Mouse (Mus musculus) spleen, adult 2 months (tissue): Measurements from ENCODE around the gene Cbln3. TPM values are rescaled to one million over a fixed set of nuclear protein-coding genes. Genes with fewer than 3 reads are reported as not detected.

Experiments used
- DNase-seq, 2 experiments: peaks; one replicate each; pipeline versions ENCODE4 v3.0.0 to v3.0.0-alpha.2; 2012 to 2021; ENCODE audit warnings: low spot score in 2 of 2, low read depth in 1 of 2
- H3K27ac ChIP-seq: fragments of 200-500 bp; 2 replicates; pipeline ENCODE4 v1.5.1; 2012; ENCODE audit warnings: low read length, inconsistent platforms; ENCODE audit not compliant: insufficient read depth
- H3K27me3 ChIP-seq: fragments of 200-500 bp; 2 replicates; pipeline ENCODE4 v1.6.1; 2012; ENCODE audit warnings: mild to moderate bottlenecking, moderate library complexity, low read length, inconsistent platforms; ENCODE audit not compliant: control insufficient read depth, insufficient read depth
- H3K36me3 ChIP-seq: fragments of 200-500 bp; 2 replicates; pipeline ENCODE4 v1.6.1; 2012; ENCODE audit warnings: mild to moderate bottlenecking, low read length, inconsistent platforms; ENCODE audit not compliant: control insufficient read depth, insufficient read depth
- H3K4me1 ChIP-seq: fragments of 200-500 bp; 2 replicates; pipeline ENCODE4 v1.6.1; 2011; ENCODE audit warnings: inconsistent platforms; ENCODE audit not compliant: control insufficient read depth, insufficient read depth, insufficient read length
- H3K4me3 ChIP-seq: fragments of 200-500 bp; 2 replicates; pipeline ENCODE4 v1.5.1; 2011; ENCODE audit warnings: mild to moderate bottlenecking, inconsistent platforms; ENCODE audit not compliant: insufficient read depth, insufficient read length; ENCODE audit errors: extremely low read depth
- CTCF ChIP-seq: fragments of 200-500 bp; IDR thresholded peaks from 2 replicates; pipeline ENCODE4 v1.5.1; 2011; ENCODE audit warnings: mild to moderate bottlenecking, inconsistent platforms; ENCODE audit not compliant: insufficient read depth, insufficient read length, insufficient replicate concordance; ENCODE audit errors: extremely low read depth
- POLR2A ChIP-seq: fragments of 200-500 bp; IDR thresholded peaks from 2 replicates; pipeline ENCODE4 v1.6.1; 2011; ENCODE audit warnings: low read depth, low read length, inconsistent platforms
- WGBS: fragments of 180-500 bp; shearing (Covaris S2); methylation state at CpG from one replicate; pipeline ENCODE4 v1.1.7; 2018; 5-methylcytosine and 5-hydroxymethylcytosine counted together
- polyA plus RNA-seq: library from polyadenylated mRNA; depleted of rRNA; stranded (reverse); fragments of >200 nt; gene quantifications from 2 replicates; pipeline ENCODE4 v1.2.3, GENCODE M21; 2012

The Cbln3 gene
- polyA plus RNA-seq, 1 experiment: 0.07 TPM

- Histone ChIP-seq H3K4me1 (no peaks in the 10 kb centered on the region), H3K27ac (no peak overlapping the region), H3K27me3 (no peaks in the 10 kb centered on the region), H3K36me3 (no peaks in the 10 kb centered on the region), H3K4me3 (no peak overlapping the region)
- TF ChIP-seq POLR2A: no peak
- TF ChIP-seq CTCF: no peak
- WGBS: 89% methylated on average over 17 of the region's 17 CpGs
- no peak for DNase-seq
Measured at GRCm38 (mm10) chr14:55872551-55872950, 11.6 kb downstream of the Cbln3 start.

GRCm38 (mm10) chr14:55872039-55872438 lies 12.2 kb downstream of the Cbln3 start:
- Histone ChIP-seq H3K4me3 (no peak overlapping the region), H3K4me1 (no peaks in the 10 kb centered on the region), H3K36me3 (no peaks in the 10 kb centered on the region), H3K27ac (no peak overlapping the region), H3K27me3 (no peaks in the 10 kb centered on the region)
- 94% methylated on average over 12 of the region's 12 CpGs for WGBS
- no peak for DNase-seq
- TF ChIP-seq CTCF: no peak
- TF ChIP-seq POLR2A: no peak

GRCm38 (mm10) chr14:55869538-55869937 lies 14.7 kb downstream of the Cbln3 start:
- Histone ChIP-seq H3K4me3 (no peak overlapping the region), H3K4me1 (no peaks in the 10 kb centered on the region)
- WGBS: 93% methylated on average over 6 of the region's 6 CpGs

GRCm38 (mm10) chr14:55868230-55869026 lies 15.8 kb downstream of the Cbln3 start:
- H3K27me3 ChIP-seq: no peaks in the 10 kb centered on the region
- no peak for TF ChIP-seq POLR2A
- no peak for TF ChIP-seq CTCF
- H3K36me3 ChIP-seq: no peaks in the 10 kb centered on the region
- no peak overlapping the region for H3K27ac ChIP-seq
- no peak overlapping the region for H3K4me3 ChIP-seq
- no peak for DNase-seq
- WGBS: 92% methylated on average over 14 of the region's 14 CpGs
- H3K4me1 ChIP-seq: no peaks in the 10 kb centered on the region

More at GRCm38 (mm10) chr14:55869538-55869937, 14.7 kb downstream of the Cbln3 start:
- Histone ChIP-seq H3K27me3 (no peaks in the 10 kb centered on the region), H3K27ac (no peak overlapping the region), H3K36me3 (no peaks in the 10 kb centered on the region)
- TF ChIP-seq POLR2A (no peak), CTCF (no peak)
- DNase-seq: no peak

- Histone ChIP-seq H3K4me3 (no peak overlapping the region), H3K36me3 (no peaks in the 10 kb centered on the region), H3K27ac (no peak overlapping the region), H3K27me3 (no peaks in the 10 kb centered on the region), H3K4me1 (no peaks in the 10 kb centered on the region)
- TF ChIP-seq POLR2A (no peak), CTCF (peak; percentile 37; the same call in 1 of the 2 replicates)
- WGBS: 45% methylated on average over 4 of the region's 4 CpGs
- no peak for DNase-seq
Measured at GRCm38 (mm10) chr14:55866962-55867361, 17.2 kb downstream of the Cbln3 start.

- H3K27me3 ChIP-seq: no peaks in the 10 kb centered on the region
Measured at GRCm38 (mm10) chr14:55863773-55864172, 20.4 kb downstream of the Cbln3 start.

GRCm38 (mm10) chr14:55862970-55863369 lies 21.2 kb downstream of the Cbln3 start:
- WGBS: 91% methylated on average over 10 of the region's 10 CpGs
- TF ChIP-seq CTCF (no peak), POLR2A (no peak)

More at GRCm38 (mm10) chr14:55863773-55864172, 20.4 kb downstream of the Cbln3 start:
- 36% methylated on average over 7 of the region's 7 CpGs for WGBS
- no peak overlapping the region for H3K4me3 ChIP-seq
- DNase-seq: peak in 1 of 2 experiments; percentile 64
- H3K4me1 ChIP-seq: no peaks in the 10 kb centered on the region
- H3K27ac ChIP-seq: no peak overlapping the region
- TF ChIP-seq POLR2A (no peak), CTCF (peak; percentile 80; the same call in 1 of the 2 replicates)
- no peaks in the 10 kb centered on the region for H3K36me3 ChIP-seq

More at GRCm38 (mm10) chr14:55862970-55863369, 21.2 kb downstream of the Cbln3 start:
- Histone ChIP-seq H3K27ac (no peak overlapping the region), H3K4me3 (no peak overlapping the region), H3K27me3 (no peaks in the 10 kb centered on the region), H3K4me1 (no peaks in the 10 kb centered on the region), H3K36me3 (no peaks in the 10 kb centered on the region)
- no peak for DNase-seq
